Mouse (Mus musculus) forebrain, embryonic 16.5 days (tissue): ENCODE results near the gene Asb12. TPM values are rescaled to one million over a fixed set of nuclear protein-coding genes. Genes with fewer than 3 reads are reported as not detected.
"Not testable (repeated sequence)": the region's sequence is repeated elsewhere in the genome, so short reads cannot be mapped to it uniquely, and the experiment has no call there.

Experiments used
- ATAC-seq: fragments of 200-750 bp; cut with Nextera tagmentation; 2 replicates; pipeline ENCODE4 v1.8.0; 2017; ENCODE audit warnings: mild to moderate bottlenecking, moderate library complexity
- H3K27ac ChIP-seq: fragments of 300-500 bp; sonication (generic); 2 replicates; pipeline ENCODE4 v1.5.1; 2014; ENCODE audit warnings: low read length, control low read depth
- H3K27me3 ChIP-seq: fragments of 300-500 bp; sonication (generic); replicated peaks from 2 replicates; pipeline ENCODE4 v1.6.1; 2014; ENCODE audit warnings: low read length; ENCODE audit not compliant: control insufficient read depth, insufficient read depth
- H3K36me3 ChIP-seq: fragments of 300-500 bp; sonication (generic); 2 replicates; pipeline ENCODE4 v1.6.1; 2014; ENCODE audit not compliant: control insufficient read depth, insufficient read depth
- H3K4me1 ChIP-seq: fragments of 300-500 bp; sonication (generic); replicated peaks from 2 replicates; pipeline ENCODE4 v1.6.1; 2014; ENCODE audit warnings: low read length; ENCODE audit not compliant: control insufficient read depth, insufficient read depth
- H3K4me2 ChIP-seq: fragments of 300-500 bp; sonication (generic); 2 replicates; pipeline ENCODE4 v1.6.1; 2014; ENCODE audit warnings: mild to moderate bottlenecking, low read length, control low read depth
- H3K4me3 ChIP-seq: fragments of 300-500 bp; sonication (generic); replicated peaks from 2 replicates; pipeline ENCODE4 v1.5.1; 2014; ENCODE audit warnings: mild to moderate bottlenecking, low read length, control low read depth
- H3K9ac ChIP-seq: fragments of 300-500 bp; sonication (generic); replicated peaks from 2 replicates; pipeline ENCODE4 v1.6.1; 2014; ENCODE audit warnings: low read depth, low read length, control low read depth
- H3K9me3 ChIP-seq: fragments of 300-500 bp; sonication (generic); 2 replicates; pipeline ENCODE4 v1.6.1; 2016; ENCODE audit warnings: low read length; ENCODE audit not compliant: control insufficient read depth
- WGBS: fragments of 180-500 bp; shearing (Covaris S2); extraction: QIAGEN DNeasy Blood & Tissue Kit; methylation state at CpG from one replicate; pipeline ENCODE4 v1.1.7; 2014; 5-methylcytosine and 5-hydroxymethylcytosine counted together
- polyA plus RNA-seq: library from polyadenylated mRNA; unstranded; fragments of >200 nt; fragmentation: Nextera tagmentation; extraction: Ambion mirVana; gene quantifications from 2 replicates; pipeline ENCODE4 v1.2.1, GENCODE M21; 2015

Asb12 gene
- polyA plus RNA-seq = 0.20 and 0.22 TPM in 2 replicates

- no peaks in the 10 kb centered on the region for H3K27me3 ChIP-seq
- no peaks in the 10 kb centered on the region for H3K36me3 ChIP-seq
- no peak for ATAC-seq
- H3K9me3 ChIP-seq = no peaks in the 10 kb centered on the region
- WGBS = 89% methylated on average over 2 of the region's 2 CpGs
- no peaks in the 10 kb centered on the region for H3K4me1 ChIP-seq
- H3K4me3 ChIP-seq = no peak within 1 kb of the TSS
- no peak within 1 kb of the TSS for H3K9ac ChIP-seq
- H3K4me2 ChIP-seq = no peak within 1 kb of the TSS
- H3K27ac ChIP-seq = no peak within 1 kb of the TSS
Measured at GRCm38 (mm10) chrX:95557887-95558286, at the start of gene Asb12, which contains the start of gene Pfn5. TSS of gene Asb12 (minus strand) at chrX:95557987. TSS of gene Pfn5 (plus strand) at chrX:95558104.

GRCm38 (mm10) chrX:95600609-95601008, 42.8 kb upstream of the Asb12 start:
- H3K27me3 ChIP-seq = no peaks in the 10 kb centered on the region
- H3K4me2 ChIP-seq = no peak overlapping the region
- H3K4me3 ChIP-seq = no peak overlapping the region
- no peak overlapping the region for H3K27ac ChIP-seq
- ATAC-seq = no peak
- no peaks in the 10 kb centered on the region for H3K4me1 ChIP-seq
- 85% methylated on average over 5 of the region's 5 CpGs for WGBS
- H3K9ac ChIP-seq = no peak overlapping the region
- H3K36me3 ChIP-seq = no peaks in the 10 kb centered on the region
- H3K9me3 ChIP-seq = no peaks in the 10 kb centered on the region

- 85% methylated on average over 4 of the region's 4 CpGs for WGBS
- Histone ChIP-seq H3K27ac (no peak overlapping the region), H3K9ac (no peak overlapping the region), H3K4me2 (no peak overlapping the region), H3K9me3 (no peaks in the 10 kb centered on the region), H3K4me1 (no peaks in the 10 kb centered on the region), H3K4me3 (no peak overlapping the region), H3K27me3 (no peaks in the 10 kb centered on the region), H3K36me3 (no peaks in the 10 kb centered on the region)
- ATAC-seq = no peak
Measured at GRCm38 (mm10) chrX:95554321-95554720, 3.5 kb downstream of the Asb12 start.

- 94% methylated on average over 2 of the region's 2 CpGs for WGBS
Measured at GRCm38 (mm10) chrX:95535493-95535892, 22.3 kb downstream of the Asb12 start.

DNA sequence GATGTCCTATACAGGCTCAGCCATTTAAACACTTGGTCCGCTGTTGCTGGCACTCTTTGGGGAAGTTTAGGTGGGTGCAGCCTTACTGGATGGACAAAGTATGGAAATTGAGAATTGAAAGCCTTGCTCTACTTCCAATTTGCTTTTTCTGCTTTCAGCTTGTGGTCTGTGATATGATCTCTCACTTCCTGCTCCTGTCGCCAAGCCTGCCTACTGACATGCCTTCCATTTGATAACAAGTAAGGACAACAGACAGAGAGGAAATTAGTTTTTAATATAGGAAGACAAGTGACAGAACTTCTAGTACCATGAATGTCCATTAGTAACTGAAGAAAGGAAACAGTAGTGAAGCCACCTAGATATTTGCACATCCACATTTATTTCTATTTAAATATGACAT, 32.6 kb downstream of the Asb12 start:
- no peaks in the 10 kb centered on the region for H3K9me3 ChIP-seq
- no peak overlapping the region for H3K9ac ChIP-seq
- H3K36me3 ChIP-seq = no peaks in the 10 kb centered on the region
- no peaks in the 10 kb centered on the region for H3K27me3 ChIP-seq
- no peak overlapping the region for H3K4me2 ChIP-seq
- no peak overlapping the region for H3K27ac ChIP-seq
- no peaks in the 10 kb centered on the region for H3K4me1 ChIP-seq
- WGBS = 93% methylated on average over 2 of the region's 2 CpGs
- H3K4me3 ChIP-seq = no peak overlapping the region
- no peak for ATAC-seq

More at GRCm38 (mm10) chrX:95535493-95535892, 22.3 kb downstream of the Asb12 start:
- H3K4me1 ChIP-seq, H3K9ac ChIP-seq, H3K27me3 ChIP-seq, ATAC-seq, H3K27ac ChIP-seq, H3K36me3 ChIP-seq, H3K4me2 ChIP-seq, H3K9me3 ChIP-seq, H3K4me3 ChIP-seq: not testable (repeated sequence)

DNA sequence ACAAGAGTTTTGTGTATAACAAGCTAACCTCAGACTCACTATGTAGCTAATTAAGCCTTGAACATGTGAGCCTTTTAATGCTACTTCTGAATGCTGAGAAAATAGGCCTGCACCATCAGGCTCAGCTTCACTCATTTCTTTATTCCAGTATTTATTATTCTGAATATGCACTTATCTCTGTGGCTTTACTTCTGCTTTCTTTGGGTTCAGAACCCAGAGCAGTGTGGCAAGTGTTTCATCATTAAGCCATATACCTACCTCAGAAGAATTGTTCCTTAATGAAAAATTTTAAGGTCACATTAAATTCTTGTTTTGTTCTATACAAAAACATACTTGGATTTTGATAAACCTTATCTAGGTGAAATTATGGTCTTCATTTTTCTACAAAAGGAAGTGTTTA, 33.9 kb downstream of the Asb12 start:
- Histone ChIP-seq H3K4me3 (no peak overlapping the region), H3K4me1 (no peaks in the 10 kb centered on the region), H3K9ac (no peak overlapping the region), H3K27me3 (no peaks in the 10 kb centered on the region), H3K36me3 (no peaks in the 10 kb centered on the region), H3K27ac (no peak overlapping the region), H3K4me2 (no peak overlapping the region), H3K9me3 (no peaks in the 10 kb centered on the region)
- ATAC-seq = no peak

DNA sequence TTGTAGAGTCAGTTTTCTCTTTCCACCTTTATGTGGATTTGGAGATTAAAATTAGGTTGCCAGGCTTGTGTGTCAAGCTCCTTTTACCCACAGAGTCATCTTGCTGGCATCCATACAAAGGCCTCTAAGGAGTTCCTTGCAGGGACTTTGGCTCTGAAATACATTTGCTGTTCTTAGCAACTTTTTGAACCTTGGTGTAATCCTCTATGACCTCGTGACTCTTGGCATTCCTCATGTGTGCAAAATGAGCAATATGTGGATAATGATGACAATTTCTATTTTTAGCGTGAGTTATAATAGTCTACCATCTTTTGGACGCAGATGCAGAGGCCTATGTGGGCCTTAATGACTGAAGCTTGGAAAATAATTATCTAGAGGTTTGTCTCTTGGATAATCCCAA, 100.6 kb downstream of the Asb12 start:
- ATAC-seq = no peak
- Histone ChIP-seq H3K4me2 (no peak overlapping the region), H3K27me3 (no peaks in the 10 kb centered on the region), H3K27ac (no peak overlapping the region), H3K9ac (no peak overlapping the region), H3K4me3 (no peak overlapping the region), H3K36me3 (no peaks in the 10 kb centered on the region), H3K9me3 (no peaks in the 10 kb centered on the region), H3K4me1 (no peaks in the 10 kb centered on the region)
- 58% methylated on average over 3 of the region's 3 CpGs for WGBS

DNA sequence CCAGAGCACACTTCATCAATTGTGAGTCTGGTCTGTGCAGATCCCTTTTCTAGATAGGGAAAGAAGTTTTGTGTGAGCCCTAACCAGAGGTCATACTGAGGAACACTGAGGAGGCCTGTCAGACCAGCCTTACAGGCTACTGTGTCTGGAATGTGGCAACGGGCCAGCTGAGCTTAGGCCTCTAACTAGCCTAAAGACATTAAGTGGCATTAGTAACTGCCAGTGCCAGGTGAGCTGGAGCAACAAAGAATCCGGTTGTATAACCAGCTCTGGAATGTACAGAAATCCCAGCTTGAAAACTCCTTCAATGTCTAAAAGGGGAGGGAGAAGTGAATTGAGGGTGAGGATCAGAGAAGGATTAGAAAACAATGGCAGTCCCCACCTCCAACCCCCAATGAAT, 111.9 kb downstream of the Asb12 start:
- WGBS = 57% methylated on average over 2 of the region's 2 CpGs
- no peak overlapping the region for H3K27ac ChIP-seq
- H3K9me3 ChIP-seq = no peaks in the 10 kb centered on the region
- H3K36me3 ChIP-seq = no peaks in the 10 kb centered on the region
- peaks cover 14% of the 10 kb centered on the region for H3K4me1 ChIP-seq
- no peak overlapping the region for H3K4me3 ChIP-seq
- no peak overlapping the region for H3K9ac ChIP-seq
- no peaks in the 10 kb centered on the region for H3K27me3 ChIP-seq
- no peak overlapping the region for H3K4me2 ChIP-seq
- ATAC-seq = no peak

DNA sequence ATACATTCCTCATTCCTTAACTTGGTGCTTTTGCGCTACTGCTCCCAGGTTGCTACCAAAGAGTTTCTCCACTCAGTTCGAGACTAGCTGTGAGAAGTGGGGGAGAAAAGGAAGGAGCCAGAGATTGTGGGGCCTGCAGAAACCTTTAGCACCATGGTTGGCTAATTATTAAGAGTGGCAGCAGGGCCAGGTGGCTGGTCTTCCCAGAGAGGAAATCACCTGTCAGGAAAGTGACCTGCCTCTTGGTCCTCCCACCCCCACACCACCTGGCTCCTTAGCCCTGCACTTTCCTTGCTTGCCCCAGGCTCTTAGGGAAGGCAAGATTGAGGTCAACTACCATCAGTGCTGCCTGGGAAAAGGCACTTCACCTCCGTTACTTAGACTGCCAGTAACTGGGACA, 112.6 kb downstream of the Asb12 start:
- 35% methylated on average over 3 of the region's 3 CpGs for WGBS
- peak overlapping the region; percentile 75; the same call in 1 of the 2 replicates for H3K9ac ChIP-seq
- H3K36me3 ChIP-seq = no peaks in the 10 kb centered on the region
- H3K4me3 ChIP-seq = peak overlapping the region; percentile 67
- H3K27me3 ChIP-seq = no peaks in the 10 kb centered on the region
- no peak overlapping the region for H3K27ac ChIP-seq
- H3K4me1 ChIP-seq = peaks cover 14% of the 10 kb centered on the region
- no peak for ATAC-seq
- H3K4me2 ChIP-seq = peak overlapping the region; percentile 64
- H3K9me3 ChIP-seq = no peaks in the 10 kb centered on the region

DNA sequence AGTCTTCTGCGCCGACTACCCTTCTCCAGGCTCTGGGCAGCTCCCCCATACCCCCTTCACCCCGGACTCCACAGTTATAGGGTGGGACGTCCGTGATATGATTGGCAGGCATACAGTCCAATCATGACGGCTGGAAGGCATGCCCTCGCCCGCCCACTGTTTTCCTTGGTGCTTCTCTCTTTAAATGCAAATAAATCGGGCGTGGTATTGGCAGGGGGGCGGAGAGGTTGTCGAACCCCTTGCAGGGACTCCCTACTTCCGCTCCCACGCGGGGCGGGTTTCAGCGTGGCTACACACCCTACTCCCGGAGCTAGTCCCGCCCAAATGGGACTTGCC, 113.0 kb downstream of the Asb12 start, which contains the start of gene Amer1:
Amer1 (minus strand) TSS at position 97 of the 336 bp plus-strand sequence.
- Histone ChIP-seq H3K27ac (peak within 1 kb of the TSS; percentile 79), H3K9ac (peak within 1 kb of the TSS; percentile 75), H3K27me3 (no peaks in the 10 kb centered on the region), H3K4me3 (peak within 1 kb of the TSS; percentile 67), H3K4me2 (peak within 1 kb of the TSS; percentile 64), H3K9me3 (no peaks in the 10 kb centered on the region), H3K4me1 (peaks cover 14% of the 10 kb centered on the region), H3K36me3 (no peaks in the 10 kb centered on the region)
- 15% methylated on average over 19 of the region's 19 CpGs for WGBS
- ATAC-seq = peak; percentile 98
